Mouse (Mus musculus): Measurements from ENCODE around the gene Hoxb8.

- TF ChIP-seq TAL1 (IDR thresholded peaks at IDR 0.05; ENCODE audit: low read length) (no peak), GATA1 (IDR thresholded peaks at IDR 0.05; ENCODE audit: low read length) (no peak)
These were observed 15.8 kb upstream of the Hoxb8 start for GRCm38 (mm10) chr11:96265954-96266353.

Data from erythroblast, embryonic 14.5 days (primary cell).